ENCODE assay signal across 8 mouse cellular contexts in genomic region chr10:118820901-118821300, GRCm38 (mm10). TPM values are rescaled to one million over a fixed set of nuclear protein-coding genes. Genes with fewer than 3 reads are reported as not detected.
DNase-seq lines count a peak whose midpoint lies in the region; ATAC-seq and TF ChIP-seq lines count a peak whose summit lies in the region.

No protein-coding gene starts in this region.

- no peaks in the 10 kb centered on the region for H3K4me1 ChIP-seq in intestine, embryonic 15.5 days (replicated peaks)
- H3K4me1 ChIP-seq in intestine, postnatal 0 days (replicated peaks; ENCODE audit: control insufficient read depth, insufficient read depth, low read length), result no peaks in the 10 kb centered on the region

- 32% methylated on average over 7 of the region's 7 CpGs for WGBS in intestine, embryonic 15.5 days
- WGBS in intestine, postnatal 0 days, result 47% methylated on average over 7 of the region's 7 CpGs

- peak; percentile 75 for ATAC-seq in intestine, embryonic 15.5 days
- no peak for ATAC-seq in intestine, postnatal 0 days

- H3K9me3 ChIP-seq in intestine, embryonic 15.5 days, result no peaks in the 10 kb centered on the region
- H3K9me3 ChIP-seq in intestine, postnatal 0 days (ENCODE audit: control insufficient read depth), result no peaks in the 10 kb centered on the region

- peak; percentile 19 to 36 for DNase-seq in frontal cortex, postnatal 14 days (ENCODE audit: low spot score in 2 of 2)
- peak; percentile 52 to 66 for DNase-seq in layer of hippocampus, postnatal 10 days (ENCODE audit: low spot score in 2 of 2)
- peak; percentile 67 for DNase-seq in mesoderm, embryonic 11.5 days (ENCODE audit: low read depth, low spot score)
- DNase-seq in right cerebral cortex, postnatal 36 days (ENCODE audit: low spot score in 2 of 2), result peak; percentile 26 to 35
- no peak for DNase-seq in testis, postnatal 14 days (ENCODE audit: low spot score)
- DNase-seq in adrenal gland, adult (ENCODE audit: inconsistent age in 2 of 2, low spot score in 1 of 2), result no peak

- no peak overlapping the region for H3K9ac ChIP-seq in intestine, embryonic 15.5 days
- no peak overlapping the region for H3K9ac ChIP-seq in intestine, postnatal 0 days (ENCODE audit: low read depth, low read length)

- H3K4me3 ChIP-seq in intestine, embryonic 15.5 days (replicated peaks), result no peak overlapping the region
- no peak overlapping the region for H3K4me3 ChIP-seq in intestine, postnatal 0 days (ENCODE audit: low read depth, low read length)

- TF ChIP-seq CTCF in intestine, postnatal 0 days (IDR thresholded peaks at IDR 0.05; ENCODE audit: low read depth), result no peak

- H3K4me2 ChIP-seq in intestine, embryonic 15.5 days (replicated peaks), result no peak overlapping the region
- no peak overlapping the region for H3K4me2 ChIP-seq in intestine, postnatal 0 days (replicated peaks; ENCODE audit: low read depth)

- no peaks in the 10 kb centered on the region for H3K36me3 ChIP-seq in intestine, embryonic 15.5 days
- no peaks in the 10 kb centered on the region for H3K36me3 ChIP-seq in intestine, postnatal 0 days (ENCODE audit: control insufficient read depth, insufficient read depth)

- no peak overlapping the region for H3K27ac ChIP-seq in intestine, embryonic 15.5 days
- H3K27ac ChIP-seq in intestine, postnatal 0 days (ENCODE audit: low read depth, low read length), result no peak overlapping the region

- no peaks in the 10 kb centered on the region for H3K27me3 ChIP-seq in intestine, embryonic 15.5 days (replicated peaks)
- no peaks in the 10 kb centered on the region for H3K27me3 ChIP-seq in intestine, postnatal 0 days (replicated peaks; ENCODE audit: control insufficient read depth, insufficient read depth, low read length)

RNA-seq across cellular contexts. Expression of gene Dyrk2, which starts 49.1 kb away (rescaled TPM):
- 9.5 TPM in 2 replicates for polyA plus RNA-seq in intestine, embryonic 15.5 days (2015; fragmentation: Nextera tagmentation; extraction: Ambion mirVana)
- 13.0 and 16.1 TPM in 2 replicates for polyA plus RNA-seq in intestine, postnatal 0 days (2015; fragmentation: Nextera tagmentation; extraction: Ambion mirVana)
- 10 to 100 TPM; 60.4 to 63.3 TPM for total RNA-seq in layer of hippocampus, postnatal 10 days (2021)

Comparison
In these comparisons a context has a peak if more than half of its experiments do, and no peak if none do; other contexts are left out.
1. DNase-seq: peak in frontal cortex, postnatal 14 days (2 of 2), layer of hippocampus, postnatal 10 days (2 of 2), mesoderm, embryonic 11.5 days (single experiment) and right cerebral cortex, postnatal 36 days (2 of 2); none in testis, postnatal 14 days (single experiment) and adrenal gland, adult (0 of 2).